ENCODE assay signal across 9 mouse cellular contexts in the genomic region with DNA sequence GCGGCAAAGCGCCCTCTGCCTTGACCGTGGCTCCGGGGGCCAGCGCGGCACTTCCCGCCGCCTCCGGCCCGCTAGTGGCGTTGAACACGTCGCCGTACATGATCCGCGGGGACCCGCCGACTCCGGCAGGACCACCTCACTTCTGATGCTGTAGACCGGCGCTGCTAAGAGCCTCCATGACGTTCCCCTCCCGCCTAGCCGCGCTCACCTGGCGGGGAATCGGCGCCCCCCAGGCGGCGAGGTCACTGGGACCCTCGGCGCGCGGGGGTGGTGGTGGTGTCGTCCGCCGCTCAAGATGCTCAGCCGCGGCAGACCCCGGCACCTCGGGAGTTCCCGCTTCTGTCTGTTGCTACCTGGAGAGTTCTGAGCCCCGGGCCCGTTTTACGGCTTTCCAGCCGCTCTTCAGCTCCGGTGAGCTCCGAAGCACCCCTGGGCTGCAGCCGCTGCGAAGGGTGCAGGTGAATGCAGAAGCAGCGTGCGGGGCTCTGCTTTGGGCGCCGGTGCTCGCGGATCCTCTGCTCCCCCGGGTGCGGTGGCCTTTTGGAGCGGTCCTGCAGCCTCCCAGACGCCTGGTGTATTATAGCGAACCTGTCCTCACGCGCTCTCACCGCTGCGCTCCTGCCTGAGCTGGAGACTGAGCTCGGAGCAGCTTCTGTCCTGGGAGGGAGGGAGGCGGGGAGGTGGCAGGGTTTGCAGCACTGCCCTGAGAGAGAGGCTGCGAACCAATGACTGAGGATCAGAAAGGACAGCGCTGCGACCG. TPM values are rescaled to one million over a fixed set of nuclear protein-coding genes. Genes with fewer than 3 reads are reported as not detected.
A peak's percentile ranks its signal among the peaks of the same experiment; 100 is the strongest.
DNase-seq lines count a peak whose midpoint lies in the region; ATAC-seq and TF ChIP-seq lines count a peak whose summit lies in the region.
"Had no signal": no experiment of that assay in that cellular context is flagged by ENCODE, and none has a peak within 500 bp of the region (broad histone marks: within the 10 kb centered on the region; RNA-seq: fewer than 3 reads in every experiment).

A gene (minus strand): TSS at position 636 of the 760 bp plus-strand sequence.

- no peak for DNase-seq in gastrocnemius, adult 2 months
- no peak for DNase-seq in gastrocnemius, postnatal 25 days
- DNase-seq in thymus, adult 2 months = peak; percentile 30
- no peak for DNase-seq in thymus, postnatal 0 days (ENCODE audit: low spot score)
- DNase-seq in limb, embryonic 11.5 days (ENCODE audit: low spot score) = peak; percentile 62
- DNase-seq in cerebellum, adult 18-20 months = no peak
- no peak for DNase-seq in adrenal gland, adult 18-20 months (ENCODE audit: low spot score in 2 of 2)

- ATAC-seq in limb, embryonic 11.5 days (ENCODE audit: insufficient number of reproducible peaks, low FRiP score, low TSS enrichment, low read depth) = no peak
- ATAC-seq in stomach, embryonic 14.5 days (ENCODE audit: insufficient number of reproducible peaks, insufficient read depth, low FRiP score, low read depth) = no peak

- peaks cover 30% of the 10 kb centered on the region for H3K4me1 ChIP-seq in thymus, adult 2 months (replicated peaks; ENCODE audit: control insufficient read depth, insufficient read depth, low read length)
- H3K4me1 ChIP-seq in limb, embryonic 11.5 days (ENCODE audit: control insufficient read depth, insufficient read depth, low read length) = peaks cover 11% of the 10 kb centered on the region
- peaks cover 21% of the 10 kb centered on the region; the same call in 1 of the 2 replicates for H3K4me1 ChIP-seq in stomach, embryonic 14.5 days (ENCODE audit: control insufficient read depth, insufficient read depth, low read length)

- no peak within 1 kb of the TSS for H3K27ac ChIP-seq in gastrocnemius, adult 2 months
- no peak within 1 kb of the TSS for H3K27ac ChIP-seq in thymus, adult 2 months (ENCODE audit: control insufficient read depth, insufficient read depth, low read length)
- no peak within 1 kb of the TSS for H3K27ac ChIP-seq in limb, embryonic 11.5 days (replicated peaks; ENCODE audit: low read depth, low read length)
- 0 out of 2 replicates have a peak within 1 kb of the TSS, but pooled peaks have one; percentile 3 for H3K27ac ChIP-seq in stomach, embryonic 14.5 days (ENCODE audit: low read length)

- H3K4me3 ChIP-seq in gastrocnemius, adult 2 months = peak within 1 kb of the TSS; percentile 61
- peak within 1 kb of the TSS; percentile 11; the same call in 1 of the 2 replicates for H3K4me3 ChIP-seq in thymus, adult 2 months (ENCODE audit: control insufficient read depth, insufficient read depth, low read length)
- peak within 1 kb of the TSS; percentile 48 for H3K4me3 ChIP-seq in limb, embryonic 11.5 days (ENCODE audit: low read depth, low read length)
- H3K4me3 ChIP-seq in stomach, embryonic 14.5 days (ENCODE audit: low read depth, low read length) = peak within 1 kb of the TSS; percentile 50
- H3K4me3 ChIP-seq: erythroblast, embryonic 14.5 days had no signal

- H3K9ac ChIP-seq in limb, embryonic 11.5 days (ENCODE audit: low read length) = peak within 1 kb of the TSS; percentile 49
- H3K9ac ChIP-seq in stomach, embryonic 14.5 days (replicated peaks; ENCODE audit: low read depth, low read length) = peak within 1 kb of the TSS; percentile 57

- peak within 1 kb of the TSS; percentile 87 for H3K4me2 ChIP-seq in limb, embryonic 11.5 days (ENCODE audit: low read depth, severe bottlenecking)
- H3K4me2 ChIP-seq in stomach, embryonic 14.5 days (replicated peaks; ENCODE audit: low read depth, low read length) = peak within 1 kb of the TSS; percentile 98

- TF ChIP-seq CTCF in gastrocnemius, adult 2 months (IDR thresholded peaks at IDR 0.05) = no peak
- no peak for TF ChIP-seq CTCF in thymus, adult 2 months (IDR thresholded peaks at IDR 0.05; ENCODE audit: borderline replicate concordance, control insufficient read depth, extremely low read depth, insufficient read depth, low read length, poor library complexity)

- 7% methylated on average over 71 of the region's 71 CpGs for WGBS in thymus, adult 2 months
- under 1% methylated on average over 69 of the region's 71 CpGs for WGBS in limb, embryonic 11.5 days
- WGBS in stomach, embryonic 14.5 days = 1% methylated on average over 69 of the region's 71 CpGs

- no peak for TF ChIP-seq POLR2A in thymus, adult 2 months (IDR thresholded peaks at IDR 0.05; ENCODE audit: control insufficient read depth, extremely low read depth, insufficient read depth, low read length, poor library complexity)

- no peaks in the 10 kb centered on the region for H3K9me3 ChIP-seq in limb, embryonic 11.5 days (ENCODE audit: control insufficient read depth, low read length)
- no peaks in the 10 kb centered on the region for H3K9me3 ChIP-seq in stomach, embryonic 14.5 days (ENCODE audit: control insufficient read depth, low read depth, low read length)

- H3K36me3 ChIP-seq in thymus, adult 2 months (ENCODE audit: control insufficient read depth, insufficient read depth, low read length) = no peaks in the 10 kb centered on the region
- no peaks in the 10 kb centered on the region for H3K36me3 ChIP-seq in limb, embryonic 11.5 days (ENCODE audit: control insufficient read depth, insufficient read depth, low read length)
- H3K36me3 ChIP-seq in stomach, embryonic 14.5 days (ENCODE audit: control insufficient read depth, insufficient read depth, low read length) = no peaks in the 10 kb centered on the region

- H3K27me3 ChIP-seq in thymus, adult 2 months (ENCODE audit: control insufficient read depth, insufficient read depth, low read length) = peaks cover 18% of the 10 kb centered on the region
- peaks cover 37% of the 10 kb centered on the region for H3K27me3 ChIP-seq in limb, embryonic 11.5 days (ENCODE audit: control insufficient read depth, insufficient read depth, low read length)
- H3K27me3 ChIP-seq in stomach, embryonic 14.5 days (ENCODE audit: control insufficient read depth, insufficient read depth, low read length) = peaks cover 12% of the 10 kb centered on the region; the same call in 1 of the 2 replicates

- intact Hi-C loops in gastrocnemius, adult 2 months (cut with DNase I) = no loop called here

RNA-seq across cellular contexts. Expression of the gene that starts here (rescaled TPM):
- not detected for total RNA-seq in gastrocnemius, adult 2 months (2021)
- not detected for total RNA-seq in gastrocnemius, postnatal 25 days (2021)
- polyA plus RNA-seq in thymus, adult 2 months (2012; rRNA removed) = 0.17 TPM in 1 of 2 replicates, not detected in the other
- 0.17 and 0.27 TPM in 2 replicates for polyA plus RNA-seq in thymus, postnatal 0 days (2015; fragmentation: Nextera tagmentation; extraction: Ambion mirVana)
- not detected in 2 replicates for polyA plus RNA-seq in limb, embryonic 11.5 days (2014; fragmentation: Nextera tagmentation; extraction: Ambion mirVana)
- polyA plus RNA-seq in stomach, embryonic 14.5 days (2014; fragmentation: Nextera tagmentation; extraction: Ambion mirVana) = 4.5 and 5.0 TPM in 2 replicates
- not detected for total RNA-seq in adrenal gland, adult 18-20 months (2021)
- polyA plus RNA-seq: erythroblast, embryonic 14.5 days had no signal

Comparison
In these comparisons a context has a peak if more than half of its experiments do, and no peak if none do; other contexts are left out.
1. Peak in DNase-seq and H3K4me3 ChIP-seq in thymus, adult 2 months; RNA of the gene not detected or under 1 TPM.
2. Peak in DNase-seq, H3K4me3 ChIP-seq, H3K9ac ChIP-seq and H3K4me2 ChIP-seq in limb, embryonic 11.5 days; RNA of the gene not detected or under 1 TPM.
3. H3K4me3 ChIP-seq: peak in every context shown above with its lines; median percentile 61 in gastrocnemius, adult 2 months; 50 in stomach, embryonic 14.5 days; 48 in limb, embryonic 11.5 days; 11 in thymus, adult 2 months.